Mouse (Mus musculus): ENCODE results near the gene Eif2ak2. TPM values are rescaled to one million over a fixed set of nuclear protein-coding genes. Genes with fewer than 3 reads are reported as not detected.

Gene Eif2ak2
- polyA plus RNA-seq, 1 experiment from 2014 or later, result 11.1 TPM

DNA sequence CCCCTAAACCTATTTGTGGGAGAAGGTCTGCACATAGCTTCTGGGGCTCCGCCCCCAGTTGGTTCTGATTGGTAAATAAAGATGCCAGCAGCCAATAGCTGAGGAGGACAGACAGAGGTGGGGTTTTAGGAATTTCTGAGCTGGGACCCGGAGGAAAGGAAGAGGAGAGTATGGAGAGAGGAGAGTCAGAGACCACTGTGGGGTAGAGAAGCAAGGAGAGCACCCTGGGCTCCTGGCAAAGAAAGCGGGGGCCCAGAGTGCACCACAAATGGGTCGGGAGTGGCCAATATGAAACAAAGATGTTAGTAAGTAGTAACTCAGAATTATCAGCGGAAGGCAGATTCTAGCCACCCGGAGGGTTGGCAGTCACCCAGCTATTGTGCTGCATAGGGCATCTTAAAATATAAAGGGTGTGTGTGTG is 30.5 kb upstream of the Eif2ak2 start:
- ATAC-seq, result no peak
- no peak for TF ChIP-seq EP300 (IDR thresholded peaks at IDR 0.05)
- TF ChIP-seq CTCF (IDR thresholded peaks at IDR 0.05), result no peak
- Histone ChIP-seq H3K4me1 (ENCODE audit: insufficient read depth, low read depth, low read length) (peaks cover 5% of the 10 kb centered on the region; the same call in 1 of the 2 replicates), H3K36me3 (ENCODE audit: insufficient read depth, low read length) (no peaks in the 10 kb centered on the region), H3K4me2 (replicated peaks; ENCODE audit: low read depth, low read length) (peak overlapping the region; percentile 55), H3K27me3 (replicated peaks; ENCODE audit: insufficient read depth, low read length) (no peaks in the 10 kb centered on the region), H3K9ac (replicated peaks; ENCODE audit: low read depth) (no peak overlapping the region), H3K9me3 (ENCODE audit: low read length) (no peaks in the 10 kb centered on the region), H3K27ac (ENCODE audit: low read length) (no peak overlapping the region), H3K4me3 (ENCODE audit: low read depth, low read length) (peak overlapping the region; percentile 28)
- 23% methylated on average over 6 of the region's 6 CpGs for WGBS
- DNase-seq (ENCODE audit: low spot score), result peak; percentile 29

DNA sequence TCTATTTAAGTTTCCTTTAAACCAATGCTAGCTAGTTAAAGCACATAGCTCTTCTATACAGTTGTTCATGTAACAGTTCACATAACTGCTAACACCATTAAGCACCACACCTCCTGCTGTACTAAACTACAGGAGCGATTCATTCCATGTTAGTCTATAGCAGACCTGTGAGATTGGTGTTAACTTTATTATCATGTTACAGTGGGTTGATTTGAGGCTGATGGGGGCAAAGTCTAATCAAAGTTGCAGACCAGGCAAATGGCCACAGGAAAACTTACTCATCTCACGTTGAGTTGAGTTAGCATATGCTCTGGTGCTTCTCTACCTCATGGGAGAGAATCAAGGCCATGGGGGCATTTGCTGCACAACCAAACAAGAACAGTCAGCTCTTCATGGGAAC is 27.0 kb upstream of the Eif2ak2 start:
- ATAC-seq, result no peak
- Histone ChIP-seq H3K4me2 (replicated peaks; ENCODE audit: low read depth, low read length) (no peak overlapping the region), H3K27ac (ENCODE audit: low read length) (no peak overlapping the region), H3K4me1 (ENCODE audit: insufficient read depth, low read depth, low read length) (no peaks in the 10 kb centered on the region), H3K36me3 (ENCODE audit: insufficient read depth, low read length) (no peaks in the 10 kb centered on the region), H3K27me3 (replicated peaks; ENCODE audit: insufficient read depth, low read length) (no peaks in the 10 kb centered on the region), H3K9ac (replicated peaks; ENCODE audit: low read depth) (no peak overlapping the region), H3K9me3 (ENCODE audit: low read length) (no peaks in the 10 kb centered on the region), H3K4me3 (ENCODE audit: low read depth, low read length) (no peak overlapping the region)
- no peak for DNase-seq (ENCODE audit: low spot score)
- TF ChIP-seq EP300 (IDR thresholded peaks at IDR 0.05) (no peak), CTCF (IDR thresholded peaks at IDR 0.05) (no peak)
- WGBS, result 70% methylated on average over 2 of the region's 2 CpGs

DNA sequence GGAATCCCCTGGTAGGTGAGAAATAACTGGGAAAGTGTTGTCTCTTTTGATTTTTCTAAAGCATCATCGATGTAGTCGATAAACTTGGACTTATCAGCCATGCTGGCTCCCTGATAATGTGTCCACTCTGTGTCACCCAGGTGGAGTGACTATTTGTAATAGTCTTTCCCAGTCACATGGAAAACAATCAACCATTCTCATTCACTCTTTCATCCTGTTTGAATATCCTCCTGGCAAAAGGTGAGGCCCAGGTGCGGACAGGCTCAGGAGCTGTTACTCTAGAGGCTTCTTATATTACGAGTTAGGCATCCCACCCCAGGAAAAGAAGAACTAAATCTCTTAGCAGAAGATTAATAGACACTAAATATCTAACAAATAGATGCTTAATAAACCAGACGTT is 24.5 kb upstream of the Eif2ak2 start, which contains the start of gene Sult6b1:
Gene Sult6b1 (minus strand): TSS at position 101 of the 400 bp plus-strand sequence.
- no peaks in the 10 kb centered on the region for H3K4me1 ChIP-seq (ENCODE audit: insufficient read depth, low read depth, low read length)
- no peaks in the 10 kb centered on the region for H3K9me3 ChIP-seq (ENCODE audit: low read length)
- DNase-seq (ENCODE audit: low spot score) (no peak), ATAC-seq (no peak)
- H3K9ac ChIP-seq (replicated peaks; ENCODE audit: low read depth), result no peak within 1 kb of the TSS
- H3K36me3 ChIP-seq (ENCODE audit: insufficient read depth, low read length), result no peaks in the 10 kb centered on the region
- no peaks in the 10 kb centered on the region for H3K27me3 ChIP-seq (replicated peaks; ENCODE audit: insufficient read depth, low read length)
- 77% methylated on average over 5 of the region's 5 CpGs for WGBS
- no peak within 1 kb of the TSS for H3K4me2 ChIP-seq (replicated peaks; ENCODE audit: low read depth, low read length)
- H3K27ac ChIP-seq (ENCODE audit: low read length), result no peak within 1 kb of the TSS
- no peak within 1 kb of the TSS for H3K4me3 ChIP-seq (ENCODE audit: low read depth, low read length)
- no peak for TF ChIP-seq EP300 (IDR thresholded peaks at IDR 0.05)
- TF ChIP-seq CTCF (IDR thresholded peaks at IDR 0.05), result no peak

DNA sequence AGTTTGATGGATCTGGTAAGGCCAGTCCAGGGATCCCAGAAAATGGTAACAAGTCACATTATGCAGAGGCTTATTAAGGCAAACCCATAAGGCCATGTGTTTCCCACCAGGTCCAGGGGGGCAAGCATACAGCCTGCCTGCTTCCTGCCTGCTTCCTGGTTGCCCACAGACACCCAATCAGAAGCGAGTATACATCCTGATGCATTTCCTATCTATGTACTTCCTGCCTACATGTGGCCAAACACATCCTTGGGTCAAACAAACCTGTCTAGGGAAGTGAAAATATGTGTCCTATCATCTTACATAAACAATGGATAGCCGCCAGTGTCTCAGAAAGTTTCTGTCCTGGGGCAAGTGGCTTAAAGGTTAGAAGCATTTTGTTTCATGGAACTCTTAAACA is 20.8 kb upstream of the Eif2ak2 start:
- no peak overlapping the region for H3K4me3 ChIP-seq (ENCODE audit: low read depth, low read length)
- H3K9me3 ChIP-seq (ENCODE audit: low read length), result no peaks in the 10 kb centered on the region
- peak; percentile 32; the same call in 1 of the 2 replicates for ATAC-seq
- no peaks in the 10 kb centered on the region for H3K27me3 ChIP-seq (replicated peaks; ENCODE audit: insufficient read depth, low read length)
- H3K4me2 ChIP-seq (replicated peaks; ENCODE audit: low read depth, low read length), result no peak overlapping the region
- H3K27ac ChIP-seq (ENCODE audit: low read length), result no peak overlapping the region
- TF ChIP-seq EP300 (IDR thresholded peaks at IDR 0.05), result no peak
- no peak for TF ChIP-seq CTCF (IDR thresholded peaks at IDR 0.05)
- no peaks in the 10 kb centered on the region for H3K4me1 ChIP-seq (ENCODE audit: insufficient read depth, low read depth, low read length)
- DNase-seq (ENCODE audit: low spot score), result peak; percentile 16
- H3K36me3 ChIP-seq (ENCODE audit: insufficient read depth, low read length), result no peaks in the 10 kb centered on the region
- WGBS, result 53% methylated on average over 2 of the region's 2 CpGs
- H3K9ac ChIP-seq (replicated peaks; ENCODE audit: low read depth), result no peak overlapping the region

DNA sequence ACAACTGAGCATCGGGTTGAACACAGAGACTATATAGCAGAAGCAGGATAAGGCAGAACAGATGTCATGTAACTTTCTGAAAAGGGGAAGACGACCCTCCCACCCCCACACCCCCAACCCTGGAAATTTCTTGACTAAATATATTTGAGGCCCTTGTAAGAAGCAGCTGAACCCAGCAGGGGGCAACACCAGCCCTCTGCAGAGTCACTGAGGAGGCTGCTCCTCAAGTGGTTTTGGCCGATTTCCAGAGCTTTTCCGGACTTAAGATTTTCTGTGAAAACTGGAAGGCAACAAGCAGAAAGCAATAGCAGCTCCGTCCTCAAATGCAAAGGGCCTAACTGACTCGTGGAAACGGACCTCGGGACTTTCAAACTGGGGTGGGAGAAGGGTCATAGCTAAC is 13.0 kb upstream of the Eif2ak2 start:
- no peak overlapping the region for H3K9ac ChIP-seq (replicated peaks; ENCODE audit: low read depth)
- no peaks in the 10 kb centered on the region for H3K36me3 ChIP-seq (ENCODE audit: insufficient read depth, low read length)
- H3K4me1 ChIP-seq (ENCODE audit: insufficient read depth, low read depth, low read length), result no peaks in the 10 kb centered on the region
- H3K27me3 ChIP-seq (replicated peaks; ENCODE audit: insufficient read depth, low read length), result no peaks in the 10 kb centered on the region
- 12% methylated on average over 8 of the region's 8 CpGs for WGBS
- H3K4me3 ChIP-seq (ENCODE audit: low read depth, low read length), result peak overlapping the region; percentile 0; the same call in 1 of the 2 replicates
- H3K4me2 ChIP-seq (replicated peaks; ENCODE audit: low read depth, low read length), result peak overlapping the region; percentile 50
- ATAC-seq, result peak; percentile 57
- TF ChIP-seq CTCF (IDR thresholded peaks at IDR 0.05) (peak; percentile 75), EP300 (IDR thresholded peaks at IDR 0.05) (no peak)
- H3K9me3 ChIP-seq (ENCODE audit: low read length), result no peaks in the 10 kb centered on the region
- H3K27ac ChIP-seq (ENCODE audit: low read length), result no peak overlapping the region
- peak; percentile 91 for DNase-seq (ENCODE audit: low spot score)

DNA sequence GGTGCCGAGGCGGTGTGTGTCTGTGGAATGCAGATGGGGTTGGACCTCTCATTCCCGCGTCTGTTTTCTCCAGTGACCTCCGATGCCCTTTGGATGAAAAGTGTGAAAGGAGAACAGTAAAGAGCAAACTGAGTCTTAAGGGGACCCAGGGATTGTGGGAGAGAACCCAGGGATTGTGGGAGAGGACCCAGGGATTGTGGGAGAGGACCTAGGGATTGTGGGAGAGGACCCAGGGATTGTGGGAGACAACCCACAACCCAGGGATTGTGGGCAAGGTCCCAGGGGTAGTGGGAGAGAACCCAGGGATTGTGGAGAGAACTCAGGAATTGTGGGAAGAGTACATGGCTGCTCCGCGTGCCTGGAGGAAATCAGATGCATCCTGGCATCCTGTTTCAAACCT is 12.6 kb upstream of the Eif2ak2 start:
- no peak overlapping the region for H3K9ac ChIP-seq (replicated peaks; ENCODE audit: low read depth)
- ATAC-seq (0 out of 2 replicates have a peak, but pooled peaks have one; percentile 1), DNase-seq (ENCODE audit: low spot score) (no peak)
- TF ChIP-seq CTCF (IDR thresholded peaks at IDR 0.05), result no peak
- TF ChIP-seq EP300 (IDR thresholded peaks at IDR 0.05), result no peak
- H3K36me3 ChIP-seq (ENCODE audit: insufficient read depth, low read length), result no peaks in the 10 kb centered on the region
- no peak overlapping the region for H3K4me3 ChIP-seq (ENCODE audit: low read depth, low read length)
- H3K9me3 ChIP-seq (ENCODE audit: low read length), result no peaks in the 10 kb centered on the region
- H3K27ac ChIP-seq (ENCODE audit: low read length), result no peak overlapping the region
- H3K4me2 ChIP-seq (replicated peaks; ENCODE audit: low read depth, low read length), result no peak overlapping the region
- no peaks in the 10 kb centered on the region for H3K27me3 ChIP-seq (replicated peaks; ENCODE audit: insufficient read depth, low read length)
- 70% methylated on average over 7 of the region's 7 CpGs for WGBS
- no peaks in the 10 kb centered on the region for H3K4me1 ChIP-seq (ENCODE audit: insufficient read depth, low read depth, low read length)

DNA sequence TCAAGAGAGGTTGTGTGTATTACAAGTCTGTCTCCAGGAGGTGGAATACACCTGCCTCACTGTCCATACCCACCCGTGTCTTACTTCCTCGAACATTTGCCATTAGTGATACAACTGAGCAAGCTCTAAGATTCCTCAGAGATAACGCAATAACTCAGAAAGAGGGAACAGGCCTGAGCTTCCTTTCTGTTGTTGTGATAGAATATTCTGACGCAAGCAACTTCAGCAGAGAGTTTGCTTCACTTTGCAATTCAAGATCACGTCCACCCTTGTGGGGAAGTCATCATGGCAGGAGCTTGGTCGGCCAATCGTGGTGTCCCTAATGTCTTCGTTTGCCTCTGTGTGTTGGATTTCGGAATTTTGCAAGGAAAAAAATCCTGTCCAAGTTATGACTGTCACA is 8.6 kb upstream of the Eif2ak2 start:
- WGBS, result 69% methylated on average over 9 of the region's 9 CpGs
- TF ChIP-seq CTCF (IDR thresholded peaks at IDR 0.05) (no peak), EP300 (IDR thresholded peaks at IDR 0.05) (no peak)

More for the DNA sequence above, 8.6 kb upstream of the Eif2ak2 start:
- DNase-seq (ENCODE audit: low spot score) (peak; percentile 44), ATAC-seq (no peak)
- no peak overlapping the region for H3K27ac ChIP-seq (ENCODE audit: low read length)
- H3K9me3 ChIP-seq (ENCODE audit: low read length), result no peaks in the 10 kb centered on the region
- no peak overlapping the region for H3K4me2 ChIP-seq (replicated peaks; ENCODE audit: low read depth, low read length)
- H3K9ac ChIP-seq (replicated peaks; ENCODE audit: low read depth), result no peak overlapping the region
- H3K36me3 ChIP-seq (ENCODE audit: insufficient read depth, low read length), result no peaks in the 10 kb centered on the region
- no peaks in the 10 kb centered on the region for H3K27me3 ChIP-seq (replicated peaks; ENCODE audit: insufficient read depth, low read length)
- H3K4me3 ChIP-seq (ENCODE audit: low read depth, low read length), result no peak overlapping the region
- no peaks in the 10 kb centered on the region for H3K4me1 ChIP-seq (ENCODE audit: insufficient read depth, low read depth, low read length)
